Mouse (Mus musculus): ENCODE results near the gene Prn. TPM values are rescaled to one million over a fixed set of nuclear protein-coding genes. Genes with fewer than 3 reads are reported as not detected.

The Prn gene
- polyA plus RNA-seq, 1 experiment from 2014 or later, result not detected

- ATAC-seq (ENCODE audit: insufficient read depth) (no peak), DNase-seq (peak; percentile 17)
- Histone ChIP-seq H3K27ac (ENCODE audit: low read depth) (no peak overlapping the region), H3K9ac (no peak overlapping the region), H3K4me2 (no peak overlapping the region), H3K4me3 (ENCODE audit: low read depth, low read length) (no peak overlapping the region), H3K9me3 (ENCODE audit: low read depth, low read length) (no peaks in the 10 kb centered on the region), H3K4me1 (ENCODE audit: insufficient read depth) (no peaks in the 10 kb centered on the region; the same call in 1 of the 2 replicates), H3K36me3 (ENCODE audit: insufficient read depth) (no peaks in the 10 kb centered on the region), H3K27me3 (ENCODE audit: insufficient read depth, low read length) (peaks cover 25% of the 10 kb centered on the region)
- 65% methylated on average over 11 of the region's 11 CpGs for WGBS
- no peak for TF ChIP-seq CTCF (IDR thresholded peaks at IDR 0.05; ENCODE audit: low read depth)
Observed at GRCm38 (mm10) chr2:131948916-131949639, 39.3 kb downstream of the Prn start.

GRCm38 (mm10) chr2:131949767-131950597, 40.2 kb downstream of the Prn start:
- H3K4me1 ChIP-seq (ENCODE audit: insufficient read depth), result no peaks in the 10 kb centered on the region; the same call in 1 of the 2 replicates
- peak; percentile 72 for TF ChIP-seq CTCF (IDR thresholded peaks at IDR 0.05; ENCODE audit: low read depth)
- no peak overlapping the region for H3K27ac ChIP-seq (ENCODE audit: low read depth)
- H3K36me3 ChIP-seq (ENCODE audit: insufficient read depth), result no peaks in the 10 kb centered on the region
- ATAC-seq (ENCODE audit: insufficient read depth), result peak; percentile 7; the same call in 1 of the 2 replicates
- no peak overlapping the region; the same call in 1 of the 2 replicates for H3K4me2 ChIP-seq
- H3K9ac ChIP-seq, result no peak overlapping the region
- H3K27me3 ChIP-seq (ENCODE audit: insufficient read depth, low read length), result peaks cover 26% of the 10 kb centered on the region
- no peak overlapping the region for H3K4me3 ChIP-seq (ENCODE audit: low read depth, low read length)
- H3K9me3 ChIP-seq (ENCODE audit: low read depth, low read length), result no peaks in the 10 kb centered on the region
- 42% methylated on average over 9 of the region's 9 CpGs for WGBS
- peak; percentile 86 for DNase-seq

GRCm38 (mm10) chr2:131950598-131951095, 40.9 kb downstream of the Prn start, which contains the start of gene Prnd:
Gene Prnd (plus strand): TSS chr2:131950861.
- 5% methylated on average over 11 of the region's 11 CpGs for WGBS
- peak; percentile 39; the same call in 1 of the 2 replicates for ATAC-seq (ENCODE audit: insufficient read depth)

GRCm38 (mm10) chr2:131952456-131952855, 42.7 kb downstream of the Prn start:
- peak; percentile 44 for DNase-seq
- Histone ChIP-seq H3K27me3 (ENCODE audit: insufficient read depth, low read length) (peaks cover 26% of the 10 kb centered on the region), H3K36me3 (ENCODE audit: insufficient read depth) (no peaks in the 10 kb centered on the region), H3K27ac (ENCODE audit: low read depth) (no peak overlapping the region), H3K9ac (no peak overlapping the region), H3K4me1 (ENCODE audit: insufficient read depth) (no peaks in the 10 kb centered on the region; the same call in 1 of the 2 replicates), H3K9me3 (ENCODE audit: low read depth, low read length) (no peaks in the 10 kb centered on the region), H3K4me2 (peak overlapping the region; percentile 52), H3K4me3 (ENCODE audit: low read depth, low read length) (no peak overlapping the region; the same call in 1 of the 2 replicates)
- no peak for TF ChIP-seq CTCF (IDR thresholded peaks at IDR 0.05; ENCODE audit: low read depth)
- ATAC-seq (ENCODE audit: insufficient read depth), result no peak
- 43% methylated on average over 2 of the region's 2 CpGs for WGBS

More at GRCm38 (mm10) chr2:131950598-131951095, 40.9 kb downstream of the Prn start, which contains the start of gene Prnd:
- Histone ChIP-seq H3K36me3 (ENCODE audit: insufficient read depth) (no peaks in the 10 kb centered on the region), H3K9me3 (ENCODE audit: low read depth, low read length) (no peaks in the 10 kb centered on the region), H3K4me3 (ENCODE audit: low read depth, low read length) (peak within 1 kb of the TSS; percentile 8; the same call in 1 of the 2 replicates), H3K9ac (no peak within 1 kb of the TSS; the same call in 1 of the 2 replicates), H3K27me3 (ENCODE audit: insufficient read depth, low read length) (peaks cover 26% of the 10 kb centered on the region), H3K27ac (ENCODE audit: low read depth) (no peak within 1 kb of the TSS), H3K4me2 (peak within 1 kb of the TSS; percentile 52; the same call in 1 of the 2 replicates), H3K4me1 (ENCODE audit: insufficient read depth) (no peaks in the 10 kb centered on the region; the same call in 1 of the 2 replicates)
- TF ChIP-seq CTCF (IDR thresholded peaks at IDR 0.05; ENCODE audit: low read depth), result no peak
- peak; percentile 53 for DNase-seq

GRCm38 (mm10) chr2:131952961-131953538, 43.3 kb downstream of the Prn start:
- no peaks in the 10 kb centered on the region for H3K9me3 ChIP-seq (ENCODE audit: low read depth, low read length)
- H3K4me2 ChIP-seq, result peak overlapping the region; percentile 52
- no peak for ATAC-seq (ENCODE audit: insufficient read depth)
- H3K4me1 ChIP-seq (ENCODE audit: insufficient read depth), result no peaks in the 10 kb centered on the region; the same call in 1 of the 2 replicates
- no peak for TF ChIP-seq CTCF (IDR thresholded peaks at IDR 0.05; ENCODE audit: low read depth)
- 8% methylated on average over 29 of the region's 29 CpGs for WGBS
- H3K27me3 ChIP-seq (ENCODE audit: insufficient read depth, low read length), result peaks cover 26% of the 10 kb centered on the region
- peak; percentile 50 for DNase-seq
- H3K9ac ChIP-seq, result no peak overlapping the region
- no peak overlapping the region for H3K27ac ChIP-seq (ENCODE audit: low read depth)
- no peaks in the 10 kb centered on the region for H3K36me3 ChIP-seq (ENCODE audit: insufficient read depth)
- peak overlapping the region; percentile 25 for H3K4me3 ChIP-seq (ENCODE audit: low read depth, low read length)

GRCm38 (mm10) chr2:131953711-131954110, 44.0 kb downstream of the Prn start:
- Histone ChIP-seq H3K36me3 (ENCODE audit: insufficient read depth) (no peaks in the 10 kb centered on the region), H3K27ac (ENCODE audit: low read depth) (no peak overlapping the region), H3K4me3 (ENCODE audit: low read depth, low read length) (peak overlapping the region; percentile 25), H3K4me1 (ENCODE audit: insufficient read depth) (no peaks in the 10 kb centered on the region; the same call in 1 of the 2 replicates), H3K27me3 (ENCODE audit: insufficient read depth, low read length) (peaks cover 26% of the 10 kb centered on the region), H3K9me3 (ENCODE audit: low read depth, low read length) (no peaks in the 10 kb centered on the region), H3K9ac (no peak overlapping the region), H3K4me2 (peak overlapping the region; percentile 52)
- ATAC-seq (ENCODE audit: insufficient read depth), result no peak
- WGBS, result 81% methylated on average over 4 of the region's 4 CpGs
- TF ChIP-seq CTCF (IDR thresholded peaks at IDR 0.05; ENCODE audit: low read depth), result no peak
- DNase-seq, result no peak

Data from lung, embryonic 14.5 days (tissue).